In genomic region chr6:3539470-3539869, GRCm38 (mm10) we compare ENCODE assay signal across 16 mouse cellular contexts. TPM values are rescaled to one million over a fixed set of nuclear protein-coding genes. Genes with fewer than 3 reads are reported as not detected.
"Had no signal": no experiment of that assay in that cellular context is flagged by ENCODE, and none has a peak within 500 bp of the region (broad histone marks: within the 10 kb centered on the region; RNA-seq: fewer than 3 reads in every experiment).

No protein-coding gene starts in this region.

- DNase-seq: kidney, postnatal 25 days; liver; liver, embryonic 13.5 days; liver, postnatal 0 days; lung, postnatal 14 days; retina, postnatal 1 day; right cerebral cortex, postnatal 4 days; spleen, adult 18-20 months; thymus, adult 18-20 months; thymus, postnatal 14 days had no signal

- H3K4me1 ChIP-seq: liver, embryonic 13.5 days; lung, embryonic 15.5 days; midbrain, embryonic 15.5 days had no signal

- H3K27ac ChIP-seq: left cerebral cortex, adult 2 months; liver, embryonic 13.5 days; lung, embryonic 15.5 days; macrophage; midbrain, embryonic 15.5 days had no signal

- H3K27me3 ChIP-seq: liver, embryonic 13.5 days; lung, embryonic 15.5 days; megakaryocyte, embryonic 14.5 days; midbrain, embryonic 15.5 days had no signal

- H3K9me3 ChIP-seq: liver, embryonic 13.5 days; lung, embryonic 15.5 days; megakaryocyte, embryonic 14.5 days; midbrain, embryonic 15.5 days had no signal

- ATAC-seq: liver, postnatal 0 days; midbrain, embryonic 15.5 days had no signal

- H3K36me3 ChIP-seq: lung, embryonic 15.5 days; midbrain, embryonic 15.5 days had no signal

- H3K9ac ChIP-seq: liver, embryonic 13.5 days; liver, postnatal 0 days; lung, embryonic 15.5 days; midbrain, embryonic 15.5 days had no signal

- H3K4me2 ChIP-seq: liver, embryonic 13.5 days; lung, embryonic 15.5 days; midbrain, embryonic 11.5 days; midbrain, embryonic 15.5 days had no signal

- H3K4me3 ChIP-seq: left cerebral cortex, adult 2 months; liver, embryonic 13.5 days; lung, embryonic 15.5 days; megakaryocyte, embryonic 14.5 days; midbrain, embryonic 15.5 days had no signal

RNA-seq across cellular contexts. Expression of gene Hepacam2, which starts 41.4 kb away (rescaled TPM):
- polyA plus RNA-seq: liver, embryonic 13.5 days had no signal
